10 mouse cellular contexts compared by ENCODE assay signal in the genomic region with DNA sequence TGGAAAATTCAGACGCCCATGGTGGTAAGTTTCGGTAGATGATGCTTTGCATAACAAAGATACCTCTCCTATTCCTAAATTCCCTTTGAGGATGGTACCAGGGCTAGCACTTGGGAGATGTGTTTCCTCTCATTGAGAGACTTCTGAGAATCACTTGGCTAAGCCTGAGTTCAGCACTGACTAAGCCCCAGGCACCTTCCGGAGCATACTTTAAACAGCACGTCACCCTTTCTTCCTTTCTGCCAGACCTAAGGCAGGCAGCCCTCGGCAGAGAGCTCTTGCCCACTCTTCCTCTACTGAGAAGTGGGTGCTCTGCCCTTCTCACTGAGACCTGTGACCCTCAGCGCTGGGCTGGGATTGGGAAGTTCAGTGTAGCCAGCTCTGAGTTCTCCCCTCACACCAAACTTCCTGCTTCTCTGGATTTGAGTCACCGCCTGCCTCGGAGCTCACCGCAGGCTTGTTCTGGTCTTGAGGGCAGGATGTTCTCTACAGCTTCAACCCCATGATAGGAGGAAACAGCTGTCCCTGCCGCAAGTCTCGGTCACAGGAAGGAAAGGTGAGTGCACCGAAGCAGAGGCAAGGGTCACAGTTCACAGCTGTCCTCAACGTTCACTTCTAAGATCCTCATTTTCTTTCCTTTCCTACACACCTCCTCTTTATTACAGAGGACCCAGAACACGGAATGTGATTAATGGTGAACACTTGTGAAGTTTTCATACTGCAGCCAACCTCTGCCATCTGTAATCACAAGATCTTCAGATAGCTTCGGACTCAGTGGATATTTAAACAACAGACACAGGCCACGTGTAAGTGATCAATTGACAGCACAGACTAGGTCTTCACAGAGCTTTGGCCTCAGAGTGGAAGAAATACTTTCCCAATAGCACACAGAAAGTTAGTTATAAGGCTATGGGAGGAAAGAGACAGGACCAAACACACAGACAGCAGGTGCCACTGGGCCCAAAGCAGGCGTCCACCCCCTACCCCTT. TPM values are rescaled to one million over a fixed set of nuclear protein-coding genes. Genes with fewer than 3 reads are reported as not detected.
DNase-seq lines count a peak whose midpoint lies in the region; ATAC-seq and TF ChIP-seq lines count a peak whose summit lies in the region.
"Had no signal": no experiment of that assay in that cellular context is flagged by ENCODE, and none has a peak within 500 bp of the region (broad histone marks: within the 10 kb centered on the region; RNA-seq: fewer than 3 reads in every experiment).

No protein-coding gene starts in this region.

- no peak for TF ChIP-seq EP300 in lung, postnatal 0 days (IDR thresholded peaks at IDR 0.05)

- no peaks in the 10 kb centered on the region for H3K27me3 ChIP-seq in intestine, embryonic 16.5 days (replicated peaks; ENCODE audit: control insufficient read depth, insufficient read depth, low read length)
- no peaks in the 10 kb centered on the region for H3K27me3 ChIP-seq in lung, postnatal 0 days (replicated peaks; ENCODE audit: insufficient read depth, low read length)
- no peaks in the 10 kb centered on the region for H3K27me3 ChIP-seq in forebrain, embryonic 13.5 days

- H3K9ac ChIP-seq in intestine, embryonic 16.5 days (ENCODE audit: low read depth, low read length): no peak overlapping the region
- H3K9ac ChIP-seq in lung, postnatal 0 days (replicated peaks; ENCODE audit: low read depth): no peak overlapping the region
- no peak overlapping the region for H3K9ac ChIP-seq in forebrain, embryonic 13.5 days

- peak; percentile 37 for DNase-seq in adrenal gland, adult 2 months
- no peak for DNase-seq in adrenal gland, postnatal 4 days (ENCODE audit: low spot score in 2 of 2)
- DNase-seq in lung, postnatal 0 days (ENCODE audit: low spot score): peak; percentile 36
- peak; percentile 76 to 87 for DNase-seq in thymus, adult 18-20 months
- no peak for DNase-seq in right cerebral cortex, adult 18-20 months
- no peak for DNase-seq in urinary bladder, adult 2 months (ENCODE audit: low spot score)

- no peak overlapping the region for H3K27ac ChIP-seq in intestine, embryonic 16.5 days (ENCODE audit: low read length)
- no peak overlapping the region for H3K27ac ChIP-seq in lung, postnatal 0 days (ENCODE audit: low read length)
- no peak overlapping the region for H3K27ac ChIP-seq in forebrain, embryonic 13.5 days

- WGBS in intestine, embryonic 16.5 days: 53% methylated on average over 17 of the region's 17 CpGs
- 32% methylated on average over 17 of the region's 17 CpGs for WGBS in lung, postnatal 0 days
- 80% methylated on average over 17 of the region's 17 CpGs for WGBS in forebrain, embryonic 13.5 days

- ATAC-seq in intestine, embryonic 16.5 days: peak; percentile 41
- peak; percentile 43 for ATAC-seq in lung, postnatal 0 days
- no peak for ATAC-seq in forebrain, embryonic 13.5 days

- H3K4me1 ChIP-seq in intestine, embryonic 16.5 days (ENCODE audit: control insufficient read depth, insufficient read depth, low read length): peaks cover 11% of the 10 kb centered on the region
- no peaks in the 10 kb centered on the region for H3K4me1 ChIP-seq in lung, postnatal 0 days (ENCODE audit: insufficient read depth, low read depth, low read length)
- no peaks in the 10 kb centered on the region for H3K4me1 ChIP-seq in forebrain, embryonic 13.5 days

- no peak overlapping the region for H3K4me2 ChIP-seq in intestine, embryonic 16.5 days (ENCODE audit: low read depth, low read length)
- H3K4me2 ChIP-seq in lung, postnatal 0 days (replicated peaks; ENCODE audit: low read depth, low read length): no peak overlapping the region
- no peak overlapping the region for H3K4me2 ChIP-seq in forebrain, embryonic 13.5 days

- H3K36me3 ChIP-seq in intestine, embryonic 16.5 days (ENCODE audit: control insufficient read depth, insufficient read depth, low read length): no peaks in the 10 kb centered on the region
- no peaks in the 10 kb centered on the region for H3K36me3 ChIP-seq in lung, postnatal 0 days (ENCODE audit: insufficient read depth, low read length)
- H3K36me3 ChIP-seq in forebrain, embryonic 13.5 days (ENCODE audit: poor library complexity, severe bottlenecking): no peaks in the 10 kb centered on the region

- no peaks in the 10 kb centered on the region for H3K9me3 ChIP-seq in intestine, embryonic 16.5 days (ENCODE audit: control insufficient read depth, low read length)
- H3K9me3 ChIP-seq in lung, postnatal 0 days (ENCODE audit: low read length): no peaks in the 10 kb centered on the region
- no peaks in the 10 kb centered on the region for H3K9me3 ChIP-seq in forebrain, embryonic 13.5 days (replicated peaks)

- TF ChIP-seq CTCF in lung, postnatal 0 days (IDR thresholded peaks at IDR 0.05): no peak

- no peak overlapping the region for H3K4me3 ChIP-seq in intestine, embryonic 16.5 days (ENCODE audit: low read length)
- H3K4me3 ChIP-seq in lung, postnatal 0 days (ENCODE audit: low read depth, low read length): no peak overlapping the region
- H3K4me3 ChIP-seq in forebrain, embryonic 13.5 days: no peak overlapping the region

RNA-seq across cellular contexts. Expression of gene AA467197, which starts 15.6 kb away (rescaled TPM):
- total RNA-seq in adrenal gland, adult 2 months (2021): 1 to 10 TPM; 1.4 to 2.5 TPM
- polyA plus RNA-seq in adrenal gland, adult 2 months (2012; rRNA removed): not detected in 2 replicates
- under 1 TPM; 0.42 to 0.68 TPM for total RNA-seq in adrenal gland, postnatal 4 days (2021)
- polyA plus RNA-seq in intestine, embryonic 16.5 days (2015; fragmentation: Nextera tagmentation; extraction: Ambion mirVana): 8.7 and 10.1 TPM in 2 replicates
- 1.3 and 2.6 TPM in 2 replicates for polyA plus RNA-seq in lung, postnatal 0 days (2015; fragmentation: Nextera tagmentation; extraction: Ambion mirVana)
- 0.60 TPM in 1 of 2 replicates, not detected in the other for polyA plus RNA-seq in forebrain, embryonic 13.5 days (2015; fragmentation: Nextera tagmentation; extraction: Ambion mirVana)
- 0.77 and 1.4 TPM in 2 replicates for polyA plus RNA-seq in urinary bladder, adult 2 months (2012; rRNA removed)
- total RNA-seq: liver, adult 2 months had no signal
- polyA plus RNA-seq: embryonic facial prominence, embryonic 11.5 days; liver, adult 2 months had no signal

RNA-seq across cellular contexts. Expression of gene Gatm, which starts 41.3 kb away (rescaled TPM):
- total RNA-seq in adrenal gland, adult 2 months (2021): 1 to 10 TPM; 4.4 to 6.6 TPM
- polyA plus RNA-seq in adrenal gland, adult 2 months (2012; rRNA removed): 2.3 and 3.3 TPM in 2 replicates
- 10 to 100 TPM; 22.8 to 82.9 TPM for total RNA-seq in adrenal gland, postnatal 4 days (2021)
- 22.3 and 22.8 TPM in 2 replicates for polyA plus RNA-seq in intestine, embryonic 16.5 days (2015; fragmentation: Nextera tagmentation; extraction: Ambion mirVana)
- polyA plus RNA-seq in lung, postnatal 0 days (2015; fragmentation: Nextera tagmentation; extraction: Ambion mirVana): 3.0 and 3.7 TPM in 2 replicates
- 16.2 and 17.3 TPM in 2 replicates for polyA plus RNA-seq in forebrain, embryonic 13.5 days (2015; fragmentation: Nextera tagmentation; extraction: Ambion mirVana)
- 17.8 and 17.9 TPM in 2 replicates for polyA plus RNA-seq in urinary bladder, adult 2 months (2012; rRNA removed)

RNA-seq across cellular contexts. Expression of gene Slc30a4, which starts 50.1 kb away (rescaled TPM):
- 10 to 100 TPM; 27.3 to 30.7 TPM for total RNA-seq in adrenal gland, adult 2 months (2021)
- 3.8 and 5.0 TPM in 2 replicates for polyA plus RNA-seq in adrenal gland, adult 2 months (2012; rRNA removed)
- 10 to 100 TPM; 33.2 to 34.4 TPM for total RNA-seq in adrenal gland, postnatal 4 days (2021)
- 8.1 and 10.1 TPM in 2 replicates for polyA plus RNA-seq in intestine, embryonic 16.5 days (2015; fragmentation: Nextera tagmentation; extraction: Ambion mirVana)
- polyA plus RNA-seq in lung, postnatal 0 days (2015; fragmentation: Nextera tagmentation; extraction: Ambion mirVana): 5.0 and 5.8 TPM in 2 replicates
- 4.4 and 4.7 TPM in 2 replicates for polyA plus RNA-seq in forebrain, embryonic 13.5 days (2015; fragmentation: Nextera tagmentation; extraction: Ambion mirVana)
- 10.8 and 12.1 TPM in 2 replicates for polyA plus RNA-seq in urinary bladder, adult 2 months (2012; rRNA removed)

Comparison
In these comparisons a context has a peak if more than half of its experiments do, and no peak if none do; other contexts are left out.
1. DNase-seq: peak in adrenal gland, adult 2 months (single experiment), lung, postnatal 0 days (single experiment) and thymus, adult 18-20 months (2 of 2); none in adrenal gland, postnatal 4 days (0 of 2), right cerebral cortex, adult 18-20 months (single experiment) and urinary bladder, adult 2 months (single experiment).